Mouse (Mus musculus): ENCODE measurements around the gene 1700019N19Rik. TPM values are rescaled to one million over a fixed set of nuclear protein-coding genes. Genes with fewer than 3 reads are reported as not detected.

The 1700019N19Rik gene
- not detected for polyA plus RNA-seq (2017; shearing (Covaris generic))

DNA sequence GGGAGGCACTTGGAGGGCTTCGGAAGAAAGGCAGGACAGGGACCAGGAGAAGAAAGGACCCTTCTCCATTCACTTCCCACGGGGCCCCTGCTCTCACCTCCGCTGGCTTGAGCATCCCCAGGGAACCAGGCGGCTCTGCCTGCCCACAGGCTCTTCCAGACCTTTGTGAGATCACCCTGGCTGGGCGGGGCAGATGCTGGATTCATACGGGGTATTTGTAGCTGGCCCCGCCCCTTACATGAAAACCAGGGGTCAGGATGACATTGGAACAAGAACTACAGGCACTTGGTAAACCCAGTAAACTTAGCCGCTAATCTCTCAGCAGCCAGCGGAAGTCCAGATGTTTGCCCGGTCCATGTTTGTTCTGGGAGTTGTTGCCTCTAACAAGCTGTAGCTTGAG lies at the start of gene 1700019N19Rik:
Gene 1700019N19Rik (minus strand): TSS at position 178 of the 400 bp plus-strand sequence.
- no peak for ATAC-seq

- no peak for ATAC-seq
These were observed 49.3 kb upstream of the 1700019N19Rik start for GRCm38 (mm10) chr19:58843606-58844005.

- no peak for ATAC-seq
These were observed 46.5 kb upstream of the 1700019N19Rik start for GRCm38 (mm10) chr19:58840721-58841271.

DNA sequence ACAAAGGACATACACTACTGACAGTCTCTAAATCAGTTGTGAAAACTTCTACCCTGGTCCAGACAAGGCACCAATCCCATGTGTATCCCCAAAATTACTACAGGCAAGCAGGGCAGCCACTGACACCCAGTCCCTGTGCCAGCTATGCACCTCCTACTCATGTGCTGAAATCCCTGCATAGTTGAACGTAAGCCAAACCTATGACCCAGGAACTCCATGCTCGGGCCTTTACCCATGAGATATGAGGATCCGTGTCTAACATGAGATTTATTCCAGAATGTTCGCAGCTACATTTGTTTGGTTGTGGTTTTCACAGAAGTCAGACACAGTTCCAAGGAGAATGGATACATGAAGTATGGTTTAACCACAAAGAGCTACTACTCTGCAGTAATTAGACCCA lies 45.5 kb upstream of the 1700019N19Rik start:
- no peak for ATAC-seq

GRCm38 (mm10) chr19:58839345-58839744 lies 45.1 kb upstream of the 1700019N19Rik start:
- ATAC-seq, result no peak

DNA sequence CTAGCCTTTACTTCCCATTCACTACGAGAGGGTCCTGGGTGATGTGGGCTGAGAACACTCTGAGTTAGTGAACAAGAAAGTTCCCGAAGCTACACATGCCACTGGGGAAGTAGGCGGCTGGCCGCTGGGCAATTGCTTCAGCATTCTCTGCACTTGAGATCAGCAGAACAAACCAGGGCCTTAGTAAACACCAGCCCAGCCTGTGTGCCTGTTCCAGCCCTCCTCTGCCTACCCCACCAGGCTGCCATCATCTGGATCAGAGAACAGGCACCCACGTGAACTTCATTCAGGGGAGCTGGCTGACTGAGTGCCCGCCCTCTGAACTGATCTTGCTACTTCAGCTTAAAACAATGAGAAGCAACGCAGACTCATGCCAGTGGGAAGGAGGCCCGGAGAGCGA lies 44.4 kb upstream of the 1700019N19Rik start:
- no peak for ATAC-seq

GRCm38 (mm10) chr19:58833639-58834180 lies 39.4 kb upstream of the 1700019N19Rik start:
- no peak for ATAC-seq

GRCm38 (mm10) chr19:58832988-58833387 lies 38.7 kb upstream of the 1700019N19Rik start:
- no peak for ATAC-seq

DNA sequence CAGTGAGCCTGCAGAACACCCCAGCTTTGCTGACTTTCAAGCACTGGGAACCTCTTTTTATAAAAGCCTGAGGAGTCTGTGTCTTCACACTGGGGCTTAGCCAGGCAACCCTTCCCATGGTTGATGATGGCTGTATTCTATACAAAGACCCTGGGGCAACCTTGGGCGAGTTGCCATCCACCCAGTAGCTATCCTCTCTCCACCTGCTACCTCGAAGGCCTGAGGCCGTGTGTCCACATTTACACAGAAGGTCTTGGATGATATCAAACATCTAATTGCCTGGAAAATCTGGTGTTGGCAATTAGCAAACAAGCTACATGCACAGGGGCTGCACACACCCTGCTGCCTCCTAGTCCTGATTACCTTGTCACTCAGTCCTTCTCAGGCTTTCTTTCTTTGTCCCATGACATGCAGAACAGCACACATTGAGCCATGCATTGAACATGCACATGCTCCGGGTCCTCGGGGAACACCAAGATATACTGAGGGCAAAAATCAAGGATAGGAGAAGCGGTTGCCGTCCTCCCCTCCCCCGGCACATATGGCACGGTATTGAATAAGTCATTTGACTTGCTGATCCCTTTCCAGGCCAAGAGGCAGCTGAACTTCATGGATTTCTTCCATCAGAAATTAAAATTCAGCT lies 37.1 kb upstream of the 1700019N19Rik start:
- no peak for ATAC-seq

DNA sequence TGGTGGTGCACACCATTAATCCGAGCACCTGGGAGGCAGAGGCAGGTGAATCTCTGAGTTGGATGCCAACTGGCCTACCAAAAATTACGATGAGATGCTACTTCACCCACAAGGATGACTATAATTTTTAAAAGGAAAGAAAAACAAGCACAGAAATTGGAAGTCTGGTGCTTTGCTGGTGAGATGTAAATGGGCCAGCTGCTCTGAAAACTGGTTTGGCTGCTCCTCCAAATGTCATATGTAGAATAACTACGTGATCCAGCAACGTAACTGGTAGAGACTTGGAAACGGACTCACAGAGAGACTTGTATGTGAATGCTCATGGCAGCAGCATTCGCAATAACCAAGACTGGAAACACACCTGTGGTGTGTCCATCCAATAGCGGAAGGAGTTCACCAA lies 35.9 kb upstream of the 1700019N19Rik start:
- ATAC-seq, result no peak

GRCm38 (mm10) chr19:58829575-58829974 lies 35.3 kb upstream of the 1700019N19Rik start:
- ATAC-seq, result no peak

DNA sequence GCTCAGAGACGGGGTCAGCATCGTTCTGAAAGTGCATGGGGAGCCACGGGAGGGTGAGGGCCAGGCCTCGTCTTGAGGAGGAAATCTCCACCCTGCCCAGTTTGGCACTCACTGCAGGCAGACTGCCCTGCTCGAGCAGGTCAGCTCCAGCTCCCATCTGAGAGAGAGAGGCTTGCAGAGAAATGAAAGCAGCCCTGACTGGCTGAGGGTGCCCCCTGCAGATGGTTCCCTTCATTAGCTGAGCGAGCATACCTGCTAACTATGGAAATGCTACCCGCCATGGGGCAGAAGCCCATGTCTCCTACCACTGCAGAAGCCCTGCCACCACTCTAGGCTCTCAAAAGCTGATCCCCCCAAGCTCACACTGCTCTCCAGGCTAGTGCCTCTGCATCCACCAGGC lies 33.4 kb upstream of the 1700019N19Rik start:
- ATAC-seq, result no peak

- no peak for ATAC-seq
These were observed 30.1 kb upstream of the 1700019N19Rik start for GRCm38 (mm10) chr19:58824316-58824715.

DNA sequence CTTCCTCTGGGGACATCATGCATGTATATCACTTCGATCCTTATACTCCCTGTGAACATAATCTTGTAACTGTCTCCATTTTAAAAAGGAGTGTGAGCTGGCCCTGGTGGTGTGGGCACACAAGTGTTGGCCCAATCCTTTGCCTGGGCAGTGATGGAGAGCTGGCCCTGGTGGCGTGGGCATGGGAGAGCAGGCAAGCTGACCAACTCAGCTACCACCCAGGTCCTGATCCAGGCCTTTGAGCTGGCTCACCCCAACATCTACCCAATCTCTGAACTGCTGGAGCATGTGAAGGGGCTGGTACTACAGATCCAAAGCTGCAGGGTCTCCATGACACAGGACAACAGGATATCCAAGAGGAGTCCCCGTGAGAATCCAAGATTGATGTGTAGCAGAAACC lies 29.0 kb upstream of the 1700019N19Rik start:
- ATAC-seq, result no peak

DNA sequence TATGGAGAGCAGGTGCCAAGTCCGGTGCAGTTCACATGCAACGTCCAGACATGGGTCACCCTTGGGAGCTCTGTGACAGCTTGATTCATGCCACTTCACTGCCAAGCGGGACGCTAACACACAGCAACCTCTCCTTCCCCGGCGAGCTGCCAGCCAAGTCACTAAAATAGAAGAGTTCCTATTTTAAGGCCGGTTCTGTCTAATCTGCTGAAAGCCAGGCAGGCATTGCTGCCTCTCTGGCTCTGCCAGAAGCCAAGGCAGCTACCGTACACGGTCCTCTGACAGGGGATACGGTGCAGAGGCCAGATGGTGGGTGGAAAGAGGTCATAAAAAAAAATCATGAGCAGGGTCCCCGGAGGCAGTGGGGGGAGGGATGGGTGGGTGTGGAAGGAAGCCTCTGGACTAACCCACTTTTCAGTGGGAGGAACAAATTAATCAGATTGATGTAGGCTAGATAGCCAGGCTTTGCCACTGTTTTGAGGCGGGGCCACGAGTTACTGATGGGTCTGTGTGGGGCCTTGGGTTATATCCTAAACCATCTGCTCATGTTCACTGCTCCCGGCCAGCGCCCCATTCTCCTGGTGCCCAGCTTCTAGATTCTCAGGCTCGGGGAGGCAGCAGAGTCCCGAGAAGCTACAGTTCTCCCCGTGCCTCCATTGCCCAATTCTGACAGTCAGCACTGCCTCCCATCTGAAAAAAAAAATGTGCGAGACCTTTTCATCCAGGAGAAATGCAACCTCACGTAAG lies 28.4 kb upstream of the 1700019N19Rik start:
- no peak for ATAC-seq

DNA sequence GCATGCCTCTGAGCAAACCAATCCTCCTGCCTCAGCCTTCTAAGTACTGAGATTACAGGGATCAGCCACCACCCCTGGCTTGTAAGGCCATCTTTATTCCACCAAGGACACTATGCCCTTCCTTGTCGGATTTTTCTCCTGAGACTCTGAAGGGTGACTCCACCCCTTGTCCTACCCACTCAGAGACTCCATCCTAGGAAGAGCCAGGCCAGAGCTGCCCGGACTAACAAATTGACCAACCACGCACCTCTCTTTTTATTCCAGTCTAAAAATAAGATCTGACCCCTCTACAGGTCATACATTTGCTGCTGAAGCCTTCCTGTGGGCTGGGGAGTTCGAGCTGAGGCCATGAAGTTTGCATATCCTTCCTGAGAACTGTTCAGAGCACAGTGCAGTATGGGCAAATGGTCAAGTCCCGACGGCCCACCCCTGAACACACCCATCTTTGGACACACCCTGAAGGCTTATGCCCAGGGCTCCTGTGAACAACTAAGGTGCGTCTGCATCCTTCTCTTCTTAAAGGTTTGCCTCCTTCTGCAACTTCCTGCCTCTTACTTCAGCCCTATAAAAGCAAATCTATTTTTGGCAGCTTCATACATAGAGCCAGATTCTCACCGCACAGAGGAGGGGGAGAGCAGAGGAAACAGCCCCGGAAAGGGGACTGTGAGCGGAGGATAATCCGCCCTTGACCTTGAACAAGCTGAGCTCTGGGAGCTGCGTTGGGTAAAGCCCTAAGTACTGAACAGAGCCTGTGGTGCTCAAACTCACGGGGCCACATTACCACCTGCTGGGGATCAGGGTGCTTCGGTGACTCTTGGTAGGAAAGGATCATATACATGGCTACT lies 24.5 kb upstream of the 1700019N19Rik start:
- ATAC-seq, result no peak

DNA sequence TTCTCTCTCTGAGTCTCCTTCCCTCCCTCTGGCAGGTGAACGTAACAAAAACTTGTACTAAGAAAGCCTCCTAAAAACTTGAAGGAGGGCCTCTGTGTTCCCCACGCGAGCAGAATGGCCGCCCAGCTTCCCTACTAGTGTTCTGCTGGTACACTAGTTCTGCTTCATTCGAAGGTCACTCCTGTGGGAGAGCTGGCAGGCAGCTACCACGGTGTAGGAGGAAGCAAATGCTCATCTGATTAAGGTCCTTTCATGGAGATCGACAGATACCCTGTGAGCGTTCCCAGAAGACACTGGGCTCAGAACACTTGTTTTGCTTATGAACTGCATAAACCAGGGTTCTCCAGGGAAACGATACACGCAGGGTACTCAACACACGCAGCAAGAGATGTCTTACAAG lies 23.1 kb upstream of the 1700019N19Rik start:
- ATAC-seq, result no peak

- no peak for ATAC-seq
These were observed 22.3 kb upstream of the 1700019N19Rik start for GRCm38 (mm10) chr19:58816453-58817041.

DNA sequence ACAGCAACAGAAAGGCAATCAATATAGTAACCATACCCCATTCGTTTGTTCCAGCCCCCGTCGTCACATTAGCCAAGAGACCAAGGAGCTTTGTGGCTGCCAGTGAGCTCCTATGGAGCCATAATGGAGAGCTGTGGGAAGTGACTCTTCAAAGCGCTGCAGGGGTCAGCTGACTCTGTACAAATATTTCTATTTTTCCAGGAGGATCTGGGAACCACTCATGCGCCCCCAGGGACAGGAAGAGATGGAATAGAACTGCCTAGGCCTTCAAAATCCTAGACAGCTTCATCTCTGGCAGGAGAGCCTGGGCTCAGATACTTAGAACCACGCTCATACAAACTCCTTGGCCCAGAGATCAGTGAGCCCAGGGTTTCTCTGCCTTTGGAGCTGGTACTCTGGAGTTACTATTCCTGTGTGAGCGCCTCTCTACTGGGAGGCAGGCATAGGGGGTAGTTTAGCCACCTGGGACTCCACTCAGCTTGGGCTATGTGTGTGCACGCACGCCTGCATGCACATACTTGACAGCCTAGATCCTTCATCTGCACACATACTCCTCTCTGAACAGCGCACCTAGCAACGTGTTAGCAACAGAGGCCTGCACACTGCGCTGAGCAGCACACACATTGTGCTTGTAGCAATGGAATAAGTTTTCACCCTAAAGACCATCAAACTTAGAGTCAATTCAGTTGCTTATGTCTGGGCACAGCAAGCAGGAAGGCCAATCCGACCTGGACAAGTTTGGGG lies 21.1 kb upstream of the 1700019N19Rik start:
- no peak for ATAC-seq

- ATAC-seq, result no peak
These were observed 16.3 kb upstream of the 1700019N19Rik start for GRCm38 (mm10) chr19:58810536-58810935.

DNA sequence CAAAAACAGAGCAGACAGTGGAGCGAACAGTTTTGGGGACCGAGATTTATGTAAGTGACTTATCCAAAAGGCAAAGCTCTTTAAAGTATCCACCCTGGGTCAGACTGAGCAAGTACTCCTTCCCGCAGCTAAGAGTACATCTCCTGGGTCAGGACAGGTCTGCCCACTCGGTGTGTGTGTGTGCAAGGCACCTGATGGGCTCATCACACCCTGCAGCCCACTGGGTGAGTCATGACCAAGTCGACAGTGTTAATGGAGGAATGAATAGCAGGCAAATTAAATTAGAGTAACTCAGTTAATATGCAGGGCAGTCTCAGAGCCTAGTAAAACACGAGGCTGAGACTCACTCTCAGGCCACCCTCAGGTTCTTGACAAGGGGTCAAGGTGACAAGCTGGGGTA lies 14.6 kb upstream of the 1700019N19Rik start:
- ATAC-seq, result no peak

DNA sequence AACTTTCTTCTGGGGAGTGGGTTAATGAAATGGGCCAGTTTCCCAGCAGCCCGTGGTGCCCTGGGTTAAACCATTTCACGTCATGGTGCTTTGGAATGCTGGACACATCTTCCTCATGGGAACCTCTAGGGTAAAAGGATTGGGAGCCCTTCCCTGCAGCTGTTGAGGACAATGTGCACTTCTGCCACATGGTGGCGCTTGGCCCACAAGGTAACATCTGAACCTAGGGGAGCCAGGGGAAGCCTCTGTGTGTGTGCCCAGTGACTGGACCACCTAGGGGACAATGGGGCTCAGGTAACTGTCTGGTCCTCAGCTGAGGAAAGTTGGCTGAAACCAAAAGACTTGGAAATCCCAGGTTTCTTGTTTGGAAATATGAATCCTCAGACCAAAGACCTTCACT lies 12.1 kb upstream of the 1700019N19Rik start:
- ATAC-seq, result no peak
